Mouse (Mus musculus) thymus, adult 2 months (tissue): Measurements from ENCODE around the gene Insc. TPM values are rescaled to one million over a fixed set of nuclear protein-coding genes. Genes with fewer than 3 reads are reported as not detected.

Experiments used
- DNase-seq: peaks from one replicate; pipeline ENCODE4 v3.0.0; 2021
- H3K27ac ChIP-seq: fragments of 200-500 bp; 2 replicates; pipeline ENCODE4 v1.5.1; 2012; ENCODE audit warnings: low read length, control low read depth; ENCODE audit not compliant: control insufficient read depth, insufficient read depth
- H3K27me3 ChIP-seq: fragments of 200-500 bp; 2 replicates; pipeline ENCODE4 v1.6.1; 2012; ENCODE audit warnings: mild to moderate bottlenecking, low read length, moderate library complexity, mixed read lengths; ENCODE audit not compliant: control insufficient read depth, insufficient read depth
- H3K36me3 ChIP-seq: fragments of 200-500 bp; 2 replicates; pipeline ENCODE4 v1.6.1; 2012; ENCODE audit warnings: mild to moderate bottlenecking, low read length, moderate library complexity; ENCODE audit not compliant: control insufficient read depth, insufficient read depth
- H3K4me1 ChIP-seq: fragments of 200-500 bp; replicated peaks from 2 replicates; pipeline ENCODE4 v1.6.1; 2012; ENCODE audit warnings: low read length; ENCODE audit not compliant: control insufficient read depth, insufficient read depth
- H3K4me3 ChIP-seq: fragments of 200-500 bp; 2 replicates; pipeline ENCODE4 v1.5.1; 2012; ENCODE audit warnings: mild to moderate bottlenecking, low read length, control low read depth, moderate library complexity; ENCODE audit not compliant: control insufficient read depth, insufficient read depth
- CTCF ChIP-seq: fragments of 200-500 bp; IDR thresholded peaks from 2 replicates; pipeline ENCODE4 v1.5.1; 2012; ENCODE audit warnings: mild to moderate bottlenecking, control low read depth, low read length, moderate library complexity, borderline replicate concordance; ENCODE audit not compliant: control insufficient read depth, poor library complexity, insufficient read depth; ENCODE audit errors: extremely low read depth
- POLR2A ChIP-seq: fragments of 200-500 bp; IDR thresholded peaks from 2 replicates; pipeline ENCODE4 v1.6.1; 2012; ENCODE audit warnings: mild to moderate bottlenecking, low read length, control low read depth, moderate library complexity; ENCODE audit not compliant: control insufficient read depth, poor library complexity, insufficient read depth; ENCODE audit errors: extremely low read depth
- WGBS: fragments of 180-500 bp; shearing (Covaris S2); methylation state at CpG from one replicate; pipeline ENCODE4 v1.1.7; 2018; 5-methylcytosine and 5-hydroxymethylcytosine counted together
- polyA plus RNA-seq: library from polyadenylated mRNA; depleted of rRNA; stranded (reverse); fragments of >200 nt; gene quantifications from 2 replicates; pipeline ENCODE4 v1.2.3, GENCODE M21; 2012

The Insc gene
- polyA plus RNA-seq, 1 experiment, result 0.55 TPM

DNA sequence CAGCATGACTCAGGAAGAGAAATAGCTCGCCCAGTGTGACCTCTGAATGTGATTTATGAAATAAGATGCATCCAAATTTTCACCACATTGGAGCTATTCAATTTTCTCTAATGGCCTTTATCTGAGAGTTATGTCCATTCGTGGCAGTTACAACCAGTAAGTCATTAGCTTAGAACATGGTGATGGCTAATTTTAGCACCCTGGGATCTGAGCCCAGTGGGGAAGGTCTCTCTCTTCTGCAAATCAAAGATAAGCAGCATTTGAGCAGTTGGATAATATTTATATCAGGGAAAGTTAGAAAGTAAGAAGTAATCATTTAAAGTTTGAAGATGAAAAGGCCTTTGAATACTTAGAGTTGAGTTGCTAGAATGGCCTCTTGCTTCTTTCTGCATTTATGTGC lies 19.2 kb downstream of the Insc start:
- Histone ChIP-seq H3K4me1 (no peaks in the 10 kb centered on the region), H3K36me3 (no peaks in the 10 kb centered on the region), H3K27me3 (no peaks in the 10 kb centered on the region), H3K27ac (no peak overlapping the region), H3K4me3 (no peak overlapping the region)
- DNase-seq, result no peak
- WGBS, result 68% methylated on average over 2 of the region's 2 CpGs
- TF ChIP-seq CTCF (no peak), POLR2A (no peak)

GRCm38 (mm10) chr7:114765273-114765672 lies 21.8 kb downstream of the Insc start:
- 94% methylated on average over 3 of the region's 3 CpGs for WGBS
- no peak for TF ChIP-seq POLR2A
- no peak for TF ChIP-seq CTCF
- H3K27me3 ChIP-seq, result no peaks in the 10 kb centered on the region
- no peak overlapping the region for H3K4me3 ChIP-seq
- H3K27ac ChIP-seq, result no peak overlapping the region
- DNase-seq, result no peak
- H3K36me3 ChIP-seq, result no peaks in the 10 kb centered on the region
- H3K4me1 ChIP-seq, result no peaks in the 10 kb centered on the region

- Histone ChIP-seq H3K4me1 (no peaks in the 10 kb centered on the region), H3K36me3 (no peaks in the 10 kb centered on the region), H3K27me3 (no peaks in the 10 kb centered on the region), H3K4me3 (no peak overlapping the region), H3K27ac (no peak overlapping the region)
- 93% methylated on average over 3 of the region's 3 CpGs for WGBS
- TF ChIP-seq CTCF (no peak), POLR2A (no peak)
- DNase-seq, result no peak
These were observed 23.0 kb downstream of the Insc start for GRCm38 (mm10) chr7:114766523-114766922.

DNA sequence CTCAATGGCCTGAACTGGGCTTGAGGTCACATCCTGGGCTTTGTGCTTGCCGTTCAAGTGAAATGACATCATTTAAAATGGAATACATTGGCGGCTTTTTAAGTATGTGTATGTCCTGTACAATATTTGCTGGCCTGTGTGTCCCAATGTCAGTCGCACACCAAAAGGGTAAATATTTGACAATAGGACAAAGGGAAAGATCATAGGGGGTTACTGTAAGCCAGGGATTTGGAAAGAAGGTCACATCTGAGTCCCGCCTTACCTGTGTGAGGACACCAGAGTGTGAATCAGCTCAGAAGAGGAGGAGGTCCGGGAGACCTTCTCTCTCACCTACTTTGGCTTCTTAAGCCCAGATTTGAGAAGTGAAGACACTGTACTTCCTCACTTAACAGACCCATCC lies 25.0 kb downstream of the Insc start:
- Histone ChIP-seq H3K36me3 (no peaks in the 10 kb centered on the region), H3K4me1 (no peaks in the 10 kb centered on the region), H3K27ac (no peak overlapping the region), H3K27me3 (no peaks in the 10 kb centered on the region), H3K4me3 (no peak overlapping the region)
- DNase-seq, result no peak
- TF ChIP-seq POLR2A (no peak), CTCF (no peak)
- 96% methylated on average over 5 of the region's 5 CpGs for WGBS

- WGBS, result 95% methylated on average over 4 of the region's 4 CpGs
- no peak for DNase-seq
- Histone ChIP-seq H3K27ac (no peak overlapping the region), H3K27me3 (no peaks in the 10 kb centered on the region), H3K4me3 (no peak overlapping the region), H3K4me1 (no peaks in the 10 kb centered on the region), H3K36me3 (no peaks in the 10 kb centered on the region)
- no peak for TF ChIP-seq POLR2A
- TF ChIP-seq CTCF, result no peak
These were observed 25.5 kb downstream of the Insc start for GRCm38 (mm10) chr7:114769041-114769440.

- WGBS, result 94% methylated on average over 3 of the region's 3 CpGs
These were observed 27.1 kb downstream of the Insc start for GRCm38 (mm10) chr7:114770586-114770985.

GRCm38 (mm10) chr7:114771801-114772200 lies 28.3 kb downstream of the Insc start:
- 86% methylated on average over 7 of the region's 7 CpGs for WGBS
- no peak overlapping the region for H3K4me3 ChIP-seq
- TF ChIP-seq POLR2A (no peak), CTCF (no peak)
- no peak for DNase-seq
- H3K27me3 ChIP-seq, result no peaks in the 10 kb centered on the region
- H3K4me1 ChIP-seq, result no peaks in the 10 kb centered on the region
- H3K27ac ChIP-seq, result no peak overlapping the region
- H3K36me3 ChIP-seq, result no peaks in the 10 kb centered on the region

More at GRCm38 (mm10) chr7:114770586-114770985, 27.1 kb downstream of the Insc start:
- Histone ChIP-seq H3K4me3 (no peak overlapping the region), H3K4me1 (no peaks in the 10 kb centered on the region), H3K27ac (no peak overlapping the region), H3K36me3 (no peaks in the 10 kb centered on the region), H3K27me3 (no peaks in the 10 kb centered on the region)
- no peak for DNase-seq
- TF ChIP-seq POLR2A, result no peak
- TF ChIP-seq CTCF, result no peak
